Mouse (Mus musculus): ENCODE data around the gene Cnpy1. TPM values are rescaled to one million over a fixed set of nuclear protein-coding genes. Genes with fewer than 3 reads are reported as not detected.
A peak's percentile ranks its signal among the peaks of the same experiment; 100 is the strongest.

The Cnpy1 gene
- 2.0 and 2.3 TPM in 2 replicates for polyA plus RNA-seq (2012; rRNA removed)

DNA sequence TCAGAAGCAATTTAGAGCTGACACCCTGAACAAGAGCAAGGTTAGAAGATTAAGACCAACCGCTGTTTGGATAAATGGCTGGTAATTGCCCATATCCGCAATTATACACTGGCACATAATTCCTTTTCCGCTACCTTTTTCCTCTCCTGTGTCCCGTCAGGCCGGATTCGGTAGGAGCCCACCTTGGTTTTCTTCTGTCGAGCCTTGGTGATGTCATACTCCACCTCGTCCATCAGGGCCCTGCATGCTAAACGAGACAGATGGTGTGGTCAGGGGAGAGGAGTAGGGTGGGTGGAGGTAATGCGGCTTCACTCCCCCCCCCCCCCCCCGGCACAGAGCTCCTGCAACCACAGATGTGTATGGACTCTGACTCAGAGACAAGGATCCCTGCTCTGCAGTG is at the start of gene Cnpy1:
Gene Cnpy1 (minus strand): TSS at position 233 of the 400 bp plus-strand sequence.
- H3K27me3 ChIP-seq (ENCODE audit: control insufficient read depth, insufficient read depth, low read length), result no peaks in the 10 kb centered on the region
- WGBS, result 77% methylated on average over 11 of the region's 11 CpGs
- no peaks in the 10 kb centered on the region for H3K36me3 ChIP-seq (ENCODE audit: control insufficient read depth, insufficient read depth, low read length)
- TF ChIP-seq CTCF (IDR thresholded peaks at IDR 0.05; ENCODE audit: extremely low read depth, insufficient read length, insufficient replicate concordance, low read depth, low read length) (no peak), POLR2A (IDR thresholded peaks at IDR 0.05; ENCODE audit: low read depth, low read length) (no peak)
- no peak within 1 kb of the TSS for H3K4me3 ChIP-seq (ENCODE audit: low read depth, low read length)
- H3K27ac ChIP-seq (ENCODE audit: insufficient read depth, low read depth, low read length), result no peak within 1 kb of the TSS
- no peaks in the 10 kb centered on the region for H3K4me1 ChIP-seq (ENCODE audit: control insufficient read depth, insufficient read depth, insufficient read length, low read length)

DNA sequence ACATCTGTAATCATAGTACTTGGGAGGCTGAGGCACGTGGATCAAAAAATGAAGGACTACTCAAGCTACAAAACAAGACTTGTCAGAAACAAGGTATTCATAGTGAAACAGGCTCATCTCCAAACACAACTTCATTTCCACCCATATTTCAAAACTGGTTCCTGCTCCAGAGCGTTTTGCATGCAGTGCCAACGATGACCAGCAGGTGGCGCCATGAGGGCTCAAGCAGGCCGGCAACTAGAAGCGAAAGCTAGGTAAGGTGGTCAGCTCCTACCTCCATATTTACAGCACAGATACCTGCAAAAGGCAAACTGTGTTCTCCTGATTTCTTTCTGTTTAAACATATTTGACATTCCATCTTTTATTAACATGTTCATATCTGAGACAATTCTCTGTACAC is 48.4 kb upstream of the Cnpy1 start:
- Histone ChIP-seq H3K27ac (ENCODE audit: insufficient read depth, low read depth, low read length) (no peak overlapping the region), H3K36me3 (ENCODE audit: control insufficient read depth, insufficient read depth, low read length) (no peaks in the 10 kb centered on the region), H3K27me3 (ENCODE audit: control insufficient read depth, insufficient read depth, low read length) (no peaks in the 10 kb centered on the region), H3K4me3 (ENCODE audit: low read depth, low read length) (no peak overlapping the region), H3K4me1 (ENCODE audit: control insufficient read depth, insufficient read depth, insufficient read length, low read length) (peaks cover 8% of the 10 kb centered on the region; the same call in 1 of the 2 replicates)
- 5% methylated on average over 6 of the region's 6 CpGs for WGBS
- TF ChIP-seq POLR2A (IDR thresholded peaks at IDR 0.05; ENCODE audit: low read depth, low read length), result no peak
- peak; percentile 99 for TF ChIP-seq CTCF (IDR thresholded peaks at IDR 0.05; ENCODE audit: extremely low read depth, insufficient read length, insufficient replicate concordance, low read depth, low read length)

- H3K4me3 ChIP-seq (ENCODE audit: low read depth, low read length), result no peak overlapping the region
- H3K27ac ChIP-seq (ENCODE audit: insufficient read depth, low read depth, low read length), result no peak overlapping the region
- WGBS, result 57% methylated on average over 3 of the region's 3 CpGs
- TF ChIP-seq POLR2A (IDR thresholded peaks at IDR 0.05; ENCODE audit: low read depth, low read length) (no peak), CTCF (IDR thresholded peaks at IDR 0.05; ENCODE audit: extremely low read depth, insufficient read length, insufficient replicate concordance, low read depth, low read length) (no peak)
- no peaks in the 10 kb centered on the region for H3K36me3 ChIP-seq (ENCODE audit: control insufficient read depth, insufficient read depth, low read length)
- no peaks in the 10 kb centered on the region for H3K27me3 ChIP-seq (ENCODE audit: control insufficient read depth, insufficient read depth, low read length)
- H3K4me1 ChIP-seq (ENCODE audit: control insufficient read depth, insufficient read depth, insufficient read length, low read length), result peaks cover 8% of the 10 kb centered on the region; the same call in 1 of the 2 replicates
Measured at GRCm38 (mm10) chr5:28292281-28292680, 46.7 kb upstream of the Cnpy1 start.

DNA sequence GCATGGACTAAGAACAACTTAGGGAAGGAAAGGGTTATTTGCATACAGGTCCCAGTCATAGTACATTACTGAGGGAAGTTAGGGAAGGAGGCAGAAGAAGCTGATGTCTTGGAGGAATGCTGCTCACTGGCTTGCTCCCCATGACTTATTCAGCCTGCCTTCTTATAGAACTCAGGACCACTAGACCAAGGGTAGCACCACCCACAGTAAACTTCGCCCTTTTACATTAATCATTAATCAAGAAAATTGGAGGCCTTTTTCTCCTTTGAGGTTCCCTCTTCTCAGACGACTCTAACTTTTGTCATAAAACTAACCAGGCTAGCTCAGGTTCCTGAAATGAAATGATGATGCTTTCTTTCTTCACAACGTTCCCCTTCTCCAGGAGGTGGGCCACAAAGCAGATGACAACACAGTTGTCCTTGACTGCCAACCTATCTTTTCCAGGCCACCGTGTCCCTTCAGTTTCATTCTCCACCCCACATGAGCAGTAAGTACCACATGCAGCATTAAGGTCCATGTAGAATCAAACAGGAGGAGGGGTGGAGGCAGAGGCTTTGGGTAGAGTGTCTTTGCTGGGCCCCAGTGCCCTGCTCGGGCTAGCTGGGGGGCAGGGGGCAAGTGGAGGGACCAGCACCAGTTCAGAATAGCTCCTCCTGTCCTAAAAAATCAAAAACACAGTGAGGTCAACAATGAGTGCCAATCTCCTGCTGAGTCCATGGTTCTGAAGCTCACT is 45.7 kb upstream of the Cnpy1 start:
- Histone ChIP-seq H3K27me3 (ENCODE audit: control insufficient read depth, insufficient read depth, low read length) (no peaks in the 10 kb centered on the region), H3K4me3 (ENCODE audit: low read depth, low read length) (no peak overlapping the region), H3K27ac (ENCODE audit: insufficient read depth, low read depth, low read length) (no peak overlapping the region), H3K4me1 (ENCODE audit: control insufficient read depth, insufficient read depth, insufficient read length, low read length) (peaks cover 8% of the 10 kb centered on the region; the same call in 1 of the 2 replicates), H3K36me3 (ENCODE audit: control insufficient read depth, insufficient read depth, low read length) (no peaks in the 10 kb centered on the region)
- TF ChIP-seq CTCF (IDR thresholded peaks at IDR 0.05; ENCODE audit: extremely low read depth, insufficient read length, insufficient replicate concordance, low read depth, low read length) (no peak), POLR2A (IDR thresholded peaks at IDR 0.05; ENCODE audit: low read depth, low read length) (no peak)
- WGBS, result 26% methylated on average over 5 of the region's 5 CpGs

DNA sequence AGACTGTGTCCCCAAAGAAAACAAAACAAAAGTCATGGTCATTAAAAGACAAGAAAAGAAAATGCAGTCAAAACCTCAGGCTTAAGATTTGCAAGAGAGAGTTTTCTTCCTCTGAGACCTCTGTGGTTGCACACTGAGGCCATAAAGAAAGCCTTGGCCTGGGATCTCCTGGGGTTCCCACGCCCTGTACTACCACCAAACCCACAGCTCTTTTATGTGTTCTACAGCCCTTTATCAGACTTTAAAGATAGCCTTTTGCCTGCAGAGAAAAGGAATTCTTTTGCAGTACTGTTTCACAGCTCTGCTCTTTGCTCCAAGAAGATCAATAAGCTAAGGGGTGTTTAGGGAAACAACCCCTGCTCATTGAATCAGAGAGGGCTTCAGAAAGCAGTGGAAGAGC is 45.0 kb upstream of the Cnpy1 start:
- Histone ChIP-seq H3K36me3 (ENCODE audit: control insufficient read depth, insufficient read depth, low read length) (no peaks in the 10 kb centered on the region), H3K27me3 (ENCODE audit: control insufficient read depth, insufficient read depth, low read length) (no peaks in the 10 kb centered on the region), H3K27ac (ENCODE audit: insufficient read depth, low read depth, low read length) (no peak overlapping the region), H3K4me1 (ENCODE audit: control insufficient read depth, insufficient read depth, insufficient read length, low read length) (peaks cover 8% of the 10 kb centered on the region; the same call in 1 of the 2 replicates), H3K4me3 (ENCODE audit: low read depth, low read length) (no peak overlapping the region)
- WGBS, result 23% methylated on average over 1 of the region's 1 CpGs
- TF ChIP-seq CTCF (IDR thresholded peaks at IDR 0.05; ENCODE audit: extremely low read depth, insufficient read length, insufficient replicate concordance, low read depth, low read length), result no peak
- no peak for TF ChIP-seq POLR2A (IDR thresholded peaks at IDR 0.05; ENCODE audit: low read depth, low read length)

- Histone ChIP-seq H3K4me3 (ENCODE audit: low read depth, low read length) (no peak overlapping the region), H3K27ac (ENCODE audit: insufficient read depth, low read depth, low read length) (no peak overlapping the region), H3K27me3 (ENCODE audit: control insufficient read depth, insufficient read depth, low read length) (no peaks in the 10 kb centered on the region), H3K4me1 (ENCODE audit: control insufficient read depth, insufficient read depth, insufficient read length, low read length) (peaks cover 8% of the 10 kb centered on the region; the same call in 1 of the 2 replicates), H3K36me3 (ENCODE audit: control insufficient read depth, insufficient read depth, low read length) (no peaks in the 10 kb centered on the region)
- 77% methylated on average over 3 of the region's 3 CpGs for WGBS
- TF ChIP-seq CTCF (IDR thresholded peaks at IDR 0.05; ENCODE audit: extremely low read depth, insufficient read length, insufficient replicate concordance, low read depth, low read length), result no peak
- TF ChIP-seq POLR2A (IDR thresholded peaks at IDR 0.05; ENCODE audit: low read depth, low read length), result no peak
Measured at GRCm38 (mm10) chr5:28289111-28289510, 43.5 kb upstream of the Cnpy1 start.

GRCm38 (mm10) chr5:28277279-28277678 is 31.7 kb upstream of the Cnpy1 start:
- 21% methylated on average over 2 of the region's 2 CpGs for WGBS
- H3K27ac ChIP-seq (ENCODE audit: insufficient read depth, low read depth, low read length), result no peak overlapping the region
- H3K4me1 ChIP-seq (ENCODE audit: control insufficient read depth, insufficient read depth, insufficient read length, low read length), result peaks cover 7% of the 10 kb centered on the region
- TF ChIP-seq CTCF (IDR thresholded peaks at IDR 0.05; ENCODE audit: extremely low read depth, insufficient read length, insufficient replicate concordance, low read depth, low read length), result no peak
- TF ChIP-seq POLR2A (IDR thresholded peaks at IDR 0.05; ENCODE audit: low read depth, low read length), result no peak
- no peak overlapping the region for H3K4me3 ChIP-seq (ENCODE audit: low read depth, low read length)
- no peaks in the 10 kb centered on the region for H3K36me3 ChIP-seq (ENCODE audit: control insufficient read depth, insufficient read depth, low read length)
- H3K27me3 ChIP-seq (ENCODE audit: control insufficient read depth, insufficient read depth, low read length), result no peaks in the 10 kb centered on the region
